Mouse (Mus musculus) midbrain, postnatal 0 days (tissue): Measurements from ENCODE around the gene Gm20388. TPM values are rescaled to one million over a fixed set of nuclear protein-coding genes. Genes with fewer than 3 reads are reported as not detected.

Experiments
- ATAC-seq: fragments of 200-750 bp; cut with Nextera tagmentation; 2 replicates; pipeline ENCODE4 v1.8.0; 2017; ENCODE audit warnings: moderate number of reproducible peaks, mild to moderate bottlenecking, moderate TSS enrichment, moderate library complexity; ENCODE audit not compliant: low FRiP score
- DNase-seq: peaks from one replicate; pipeline ENCODE4 v3.0.0-alpha.2; 2015; ENCODE audit warnings: low spot score
- H3K27ac ChIP-seq: fragments of 300-500 bp; sonication (generic); 2 replicates; pipeline ENCODE4 v1.5.1; 2014; ENCODE audit warnings: low read depth, mild to moderate bottlenecking, low read length, mixed read lengths
- H3K27me3 ChIP-seq: fragments of 300-500 bp; sonication (generic); 2 replicates; pipeline ENCODE4 v1.6.1; 2014; ENCODE audit warnings: low read length, control low read depth, mixed read lengths; ENCODE audit not compliant: insufficient read depth
- H3K36me3 ChIP-seq: fragments of 300-500 bp; sonication (generic); 2 replicates; pipeline ENCODE4 v1.6.1; 2014; ENCODE audit warnings: low read length, control low read depth, mixed read lengths; ENCODE audit not compliant: insufficient read depth
- H3K4me1 ChIP-seq: fragments of 300-500 bp; sonication (generic); 2 replicates; pipeline ENCODE4 v1.6.1; 2014; ENCODE audit warnings: mild to moderate bottlenecking, control low read depth, antibody characterized with exemption, low read length, mixed read lengths; ENCODE audit not compliant: insufficient read depth
- H3K4me2 ChIP-seq: fragments of 300-500 bp; sonication (generic); 2 replicates; pipeline ENCODE4 v1.6.1; 2014; ENCODE audit warnings: low read depth, mild to moderate bottlenecking, low read length, mixed read lengths; ENCODE audit not compliant: poor library complexity, severe bottlenecking
- H3K4me3 ChIP-seq: fragments of 300-500 bp; sonication (generic); 2 replicates; pipeline ENCODE4 v1.5.1; 2014; ENCODE audit warnings: low read depth, mild to moderate bottlenecking, low read length, moderate library complexity
- H3K9ac ChIP-seq: fragments of 300-500 bp; sonication (generic); replicated peaks from 2 replicates; pipeline ENCODE4 v1.6.1; 2014; ENCODE audit warnings: mild to moderate bottlenecking, low read length, moderate library complexity, mixed read lengths; ENCODE audit not compliant: poor library complexity, severe bottlenecking
- H3K9me3 ChIP-seq: fragments of 300-500 bp; sonication (generic); 2 replicates; pipeline ENCODE4 v1.6.1; 2016; ENCODE audit warnings: low read length, control low read depth
- CTCF ChIP-seq: IDR thresholded peaks from 2 replicates; pipeline ENCODE4 v1.5.1; 2016; ENCODE audit warnings: antibody characterized with exemption, mild to moderate bottlenecking
- WGBS: fragments of 180-500 bp; shearing (Covaris S2); extraction: QIAGEN DNeasy Blood & Tissue Kit; methylation state at CpG from one replicate; pipeline ENCODE4 v1.1.7; 2014; 5-methylcytosine and 5-hydroxymethylcytosine counted together
- polyA plus RNA-seq: library from polyadenylated mRNA; unstranded; fragments of >200 nt; fragmentation: Nextera tagmentation; extraction: Ambion mirVana; gene quantifications from 2 replicates; pipeline ENCODE4 v1.2.1, GENCODE M21; 2015
- total RNA-seq: library from RNA; depleted of rRNA; stranded (reverse); fragments of >200 nt; gene quantifications from 2 replicates; pipeline ENCODE4 v1.2.3, GENCODE M21; 2014

The Gm20388 gene
- total and polyA plus RNA-seq, 2 experiments from 2014 or later, result 74.2 TPM; not detected in 1

- TF ChIP-seq CTCF, result no peak
- H3K4me3 ChIP-seq, result no peak overlapping the region
- H3K36me3 ChIP-seq, result peaks cover 44% of the 10 kb centered on the region
- no peaks in the 10 kb centered on the region for H3K27me3 ChIP-seq
- no peak overlapping the region for H3K27ac ChIP-seq
- no peak for DNase-seq
- 94% methylated on average over 1 of the region's 1 CpGs for WGBS
- H3K4me2 ChIP-seq, result no peak overlapping the region
- no peaks in the 10 kb centered on the region for H3K4me1 ChIP-seq
- H3K9me3 ChIP-seq, result no peaks in the 10 kb centered on the region
- no peak for ATAC-seq
- H3K9ac ChIP-seq, result no peak overlapping the region
These were observed 37.5 kb upstream of the Gm20388 start for GRCm38 (mm10) chr8:119873181-119873580.

DNA sequence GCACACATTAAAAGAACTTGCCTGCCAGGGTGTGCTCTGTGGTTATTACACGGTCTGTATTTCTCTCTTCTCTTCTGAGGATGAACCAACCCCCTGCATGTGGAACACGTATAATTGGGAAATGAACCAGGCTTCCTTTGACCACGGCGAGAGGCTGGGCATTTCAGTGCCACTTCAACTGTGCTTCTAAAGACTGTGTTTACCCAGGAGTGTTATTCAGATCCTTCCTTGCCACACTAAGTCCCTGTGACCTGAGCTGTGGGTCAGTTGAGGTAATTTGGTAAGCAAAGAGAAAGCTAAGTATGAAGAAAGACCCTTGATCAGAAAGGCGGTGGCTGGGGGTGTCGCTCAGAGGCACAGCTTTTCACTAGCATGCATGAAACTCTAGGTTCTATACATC, 29.3 kb upstream of the Gm20388 start:
- no peaks in the 10 kb centered on the region for H3K4me1 ChIP-seq
- WGBS, result 71% methylated on average over 6 of the region's 6 CpGs

GRCm38 (mm10) chr8:119881917-119882316, 28.7 kb upstream of the Gm20388 start:
- Histone ChIP-seq H3K4me3 (no peak overlapping the region), H3K9ac (no peak overlapping the region), H3K27ac (no peak overlapping the region), H3K36me3 (peaks cover 5% of the 10 kb centered on the region; the same call in 1 of the 2 replicates), H3K27me3 (no peaks in the 10 kb centered on the region), H3K9me3 (no peaks in the 10 kb centered on the region), H3K4me1 (no peaks in the 10 kb centered on the region), H3K4me2 (no peak overlapping the region)
- ATAC-seq (no peak), DNase-seq (no peak)
- no peak for TF ChIP-seq CTCF
- 85% methylated on average over 8 of the region's 8 CpGs for WGBS

More for the DNA sequence above, 29.3 kb upstream of the Gm20388 start:
- H3K36me3 ChIP-seq, result peaks cover 10% of the 10 kb centered on the region
- no peaks in the 10 kb centered on the region for H3K9me3 ChIP-seq
- H3K4me3 ChIP-seq, result no peak overlapping the region
- no peak overlapping the region for H3K4me2 ChIP-seq
- ATAC-seq (no peak), DNase-seq (no peak)
- no peak overlapping the region for H3K27ac ChIP-seq
- H3K27me3 ChIP-seq, result no peaks in the 10 kb centered on the region
- no peak overlapping the region for H3K9ac ChIP-seq
- TF ChIP-seq CTCF, result no peak

- H3K4me2 ChIP-seq, result no peak overlapping the region
- no peak overlapping the region for H3K9ac ChIP-seq
- H3K9me3 ChIP-seq, result no peaks in the 10 kb centered on the region
- no peaks in the 10 kb centered on the region for H3K4me1 ChIP-seq
- DNase-seq (no peak), ATAC-seq (no peak)
- 0 out of 2 replicates have a peak, but pooled peaks cover 2% of the 10 kb centered on the region for H3K36me3 ChIP-seq
- WGBS, result 92% methylated on average over 7 of the region's 7 CpGs
- H3K27ac ChIP-seq, result no peak overlapping the region
- TF ChIP-seq CTCF, result no peak
- no peak overlapping the region for H3K4me3 ChIP-seq
- no peaks in the 10 kb centered on the region for H3K27me3 ChIP-seq
These were observed 27.4 kb upstream of the Gm20388 start for GRCm38 (mm10) chr8:119883281-119883680.

GRCm38 (mm10) chr8:119885612-119886011, 25.0 kb upstream of the Gm20388 start:
- Histone ChIP-seq H3K27ac (no peak overlapping the region), H3K4me3 (no peak overlapping the region), H3K4me1 (no peaks in the 10 kb centered on the region), H3K36me3 (no peaks in the 10 kb centered on the region), H3K9ac (no peak overlapping the region), H3K9me3 (no peaks in the 10 kb centered on the region), H3K27me3 (no peaks in the 10 kb centered on the region), H3K4me2 (no peak overlapping the region)
- peak; percentile 80 for DNase-seq
- TF ChIP-seq CTCF, result no peak
- no peak for ATAC-seq
- WGBS, result 25% methylated on average over 3 of the region's 3 CpGs

GRCm38 (mm10) chr8:119887130-119887529, 23.5 kb upstream of the Gm20388 start:
- DNase-seq, result peak; percentile 32
- peak; percentile 79 for TF ChIP-seq CTCF

More at GRCm38 (mm10) chr8:119887130-119887529, 23.5 kb upstream of the Gm20388 start:
- no peaks in the 10 kb centered on the region for H3K9me3 ChIP-seq
- H3K36me3 ChIP-seq, result no peaks in the 10 kb centered on the region
- H3K27me3 ChIP-seq, result no peaks in the 10 kb centered on the region
- H3K27ac ChIP-seq, result no peak overlapping the region
- no peak for ATAC-seq
- 86% methylated on average over 3 of the region's 3 CpGs for WGBS
- H3K4me3 ChIP-seq, result no peak overlapping the region
- H3K4me2 ChIP-seq, result no peak overlapping the region
- H3K4me1 ChIP-seq, result no peaks in the 10 kb centered on the region
- H3K9ac ChIP-seq, result no peak overlapping the region
